Mouse (Mus musculus) A20 (cell line): Measurements from ENCODE around the gene Defa30.
"Not testable (repeated sequence)": the region's sequence is repeated elsewhere in the genome, so short reads cannot be mapped to it uniquely, and the experiment has no call there.

Experiments used
- DNase-seq: peaks from one replicate; pipeline ENCODE4 v3.0.0-alpha.2; 2011; ENCODE audit warnings: low read depth, low spot score

Gene Defa30

DNA sequence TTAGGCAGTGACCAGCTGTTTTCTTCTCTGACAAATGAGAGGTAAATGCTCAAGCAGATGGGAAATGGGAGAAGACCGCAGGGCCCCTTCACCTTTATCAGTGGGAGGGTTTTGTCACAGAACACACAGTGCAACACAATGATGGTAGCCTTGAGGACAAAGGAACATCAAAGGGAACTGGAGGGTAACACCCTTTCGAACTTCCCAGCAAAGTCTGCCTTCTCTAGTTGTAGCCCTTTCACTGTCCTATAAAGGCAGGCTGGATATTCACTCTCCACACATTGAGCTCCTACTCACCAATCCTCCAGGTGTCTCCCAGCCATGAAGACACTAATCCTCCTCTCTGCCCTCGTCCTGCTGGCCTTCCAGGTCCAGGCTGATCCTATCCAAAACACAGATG is at the start of gene Defa30:
TSS of gene Defa30 (plus strand) at position 301 of the 400 bp plus-strand sequence.
- DNase-seq: not testable (repeated sequence)

DNA sequence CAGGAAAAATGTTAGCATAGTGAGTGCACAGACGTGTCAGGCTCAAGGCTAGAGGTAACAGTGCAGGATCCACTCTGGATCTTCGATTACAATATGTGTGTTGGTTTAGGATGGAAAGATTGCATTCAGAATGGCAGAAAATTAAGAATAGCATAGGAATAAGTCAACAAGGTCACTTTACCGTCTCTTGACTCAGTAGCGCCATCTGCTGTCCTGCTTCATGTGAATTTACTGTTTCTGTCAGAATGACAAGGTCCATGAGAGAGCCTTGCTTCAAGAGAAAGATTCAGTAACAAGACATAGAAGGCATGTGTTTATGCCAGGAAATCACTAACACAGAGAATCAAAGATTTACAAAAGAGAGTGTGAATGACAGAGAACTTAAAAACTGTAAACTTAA is 41.3 kb upstream of the Defa30 start:
- DNase-seq: peak; percentile 4

DNA sequence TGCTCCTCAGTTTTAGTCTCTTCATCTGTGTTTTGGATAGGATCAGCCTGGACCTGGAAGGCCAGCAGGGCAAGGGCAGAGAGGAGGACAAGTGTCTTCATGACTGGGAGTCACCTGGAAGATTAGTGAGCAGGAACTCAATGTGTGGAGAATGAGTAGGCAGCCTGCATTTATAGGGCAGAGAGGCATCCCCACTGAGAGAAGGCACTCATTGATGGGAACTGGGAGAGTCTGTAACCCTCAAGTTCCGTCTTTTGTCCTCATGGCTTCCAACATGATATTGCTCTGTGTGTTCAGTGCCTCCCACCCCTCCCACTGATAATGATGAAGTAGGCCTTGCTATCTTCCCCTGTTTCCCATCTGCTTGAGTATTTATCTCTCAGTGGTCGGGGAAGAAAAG is 38.5 kb upstream of the Defa30 start, which contains the start of gene Gm14851:
TSS of gene Gm14851 (minus strand) at position 101 of the 400 bp plus-strand sequence.
- not testable (repeated sequence) for DNase-seq

DNA sequence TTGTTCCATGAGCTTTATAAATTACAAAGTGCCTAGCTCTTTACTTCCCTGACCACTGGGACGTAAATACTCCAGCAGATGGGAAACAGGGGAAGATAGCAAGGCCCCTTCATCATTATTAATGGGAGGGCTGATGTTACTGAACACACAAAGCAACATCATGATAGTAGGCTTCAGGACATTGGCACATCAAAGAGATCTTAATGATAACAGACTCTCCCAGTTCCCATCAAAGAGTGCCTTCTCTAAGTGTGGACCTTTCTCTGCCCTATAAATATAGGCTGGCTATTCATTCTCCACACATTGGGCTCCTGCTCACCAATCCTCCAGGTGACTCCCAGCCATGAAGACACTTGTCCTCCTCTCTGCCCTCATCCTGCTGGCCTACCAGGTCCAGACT is 27.5 kb downstream of the Defa30 start, which contains the start of gene Defa22:
TSS of gene Defa22 (plus strand) at position 301 of the 400 bp plus-strand sequence.
- not testable (repeated sequence) for DNase-seq
